Mouse (Mus musculus) limb, embryonic 13.5 days (tissue): ENCODE results near the gene Mlip. TPM values are rescaled to one million over a fixed set of nuclear protein-coding genes. Genes with fewer than 3 reads are reported as not detected.

ENCODE experiments used
- ATAC-seq: fragments of 200-750 bp; cut with Nextera tagmentation; 2 replicates; pipeline ENCODE4 v1.8.0; 2017; ENCODE audit warnings: low read depth, moderate number of reproducible peaks, moderate TSS enrichment; ENCODE audit not compliant: low FRiP score
- H3K27ac ChIP-seq: fragments of 300-500 bp; sonication (generic); 2 replicates; pipeline ENCODE4 v1.5.1; 2015; ENCODE audit warnings: inconsistent platforms, mild to moderate bottlenecking, moderate library complexity
- H3K27me3 ChIP-seq: fragments of 300-500 bp; sonication (generic); 2 replicates; pipeline ENCODE4 v1.6.1; 2015; ENCODE audit warnings: mild to moderate bottlenecking, inconsistent platforms
- H3K36me3 ChIP-seq: fragments of 300-500 bp; sonication (generic); 2 replicates; pipeline ENCODE4 v1.6.1; 2015; ENCODE audit warnings: inconsistent platforms, mild to moderate bottlenecking, moderate library complexity
- H3K4me1 ChIP-seq: fragments of 300-500 bp; sonication (generic); 2 replicates; pipeline ENCODE4 v1.6.1; 2015; ENCODE audit warnings: inconsistent platforms
- H3K4me2 ChIP-seq: fragments of 300-500 bp; sonication (generic); replicated peaks from 2 replicates; pipeline ENCODE4 v1.6.1; 2015; ENCODE audit warnings: inconsistent platforms, mild to moderate bottlenecking, moderate library complexity
- H3K4me3 ChIP-seq: fragments of 300-500 bp; sonication (generic); 2 replicates; pipeline ENCODE4 v1.5.1; 2015; ENCODE audit warnings: moderate library complexity, mild to moderate bottlenecking, inconsistent platforms
- H3K9ac ChIP-seq: fragments of 300-500 bp; sonication (generic); 2 replicates; pipeline ENCODE4 v1.6.1; 2015; ENCODE audit warnings: mild to moderate bottlenecking, inconsistent platforms
- H3K9me3 ChIP-seq: fragments of 300-500 bp; sonication (generic); 2 replicates; pipeline ENCODE4 v1.6.1; 2016; ENCODE audit warnings: inconsistent platforms
- WGBS: fragments of 180-500 bp; shearing (Covaris S2); methylation state at CpG from one replicate; pipeline ENCODE4 v1.1.7; 2015; 5-methylcytosine and 5-hydroxymethylcytosine counted together
- polyA plus RNA-seq: library from polyadenylated mRNA; unstranded; fragments of >200 nt; fragmentation: Nextera tagmentation; extraction: Ambion mirVana; gene quantifications from 2 replicates; pipeline ENCODE4 v1.2.1, GENCODE M21; 2015

Gene Mlip
- polyA plus RNA-seq, 1 experiment from 2014 or later: 0.88 TPM

- 87% methylated on average over 4 of the region's 4 CpGs for WGBS
Observed at GRCm38 (mm10) chr9:77272727-77273126, 80.0 kb downstream of the Mlip start.

DNA sequence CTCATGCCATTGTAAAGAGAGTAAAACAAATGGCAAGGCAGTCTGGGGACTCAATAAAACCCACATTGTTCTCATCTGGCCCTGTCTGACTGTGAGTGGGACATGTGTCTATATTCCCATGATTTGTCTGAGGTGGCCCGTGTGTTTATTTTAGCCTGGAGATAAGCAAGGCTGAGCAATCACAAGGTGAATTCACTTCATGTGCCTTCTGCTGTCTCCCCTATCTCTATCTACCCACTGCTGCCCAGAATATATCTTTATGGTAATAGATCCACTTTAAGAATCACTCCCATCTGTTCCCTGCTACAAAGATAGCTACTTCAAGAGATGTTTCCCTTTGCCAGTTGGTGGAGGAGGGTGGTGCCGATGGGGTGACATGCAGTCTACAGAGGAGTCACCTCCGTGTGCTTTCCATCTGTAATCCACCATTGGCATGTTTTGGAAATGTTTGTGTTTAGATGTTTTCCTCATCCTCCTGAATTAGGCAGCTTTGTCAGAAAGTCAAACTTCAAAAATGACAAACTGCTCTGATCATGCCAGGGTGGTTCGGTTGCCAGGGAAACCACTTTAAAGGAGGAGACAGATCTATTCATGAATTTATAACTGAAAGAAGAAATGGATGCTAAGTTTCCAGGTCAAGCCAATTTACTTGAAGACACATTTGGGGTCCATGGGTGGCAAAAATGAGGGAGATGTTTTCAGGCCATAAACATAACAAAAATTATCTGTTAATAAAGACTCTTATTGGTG is 87.3 kb downstream of the Mlip start:
- Histone ChIP-seq H3K27me3 (no peaks in the 10 kb centered on the region), H3K27ac (no peak overlapping the region), H3K4me2 (no peak overlapping the region), H3K9me3 (no peaks in the 10 kb centered on the region), H3K4me3 (no peak overlapping the region), H3K9ac (no peak overlapping the region), H3K36me3 (no peaks in the 10 kb centered on the region), H3K4me1 (no peaks in the 10 kb centered on the region)
- ATAC-seq: no peak
- 88% methylated on average over 4 of the region's 4 CpGs for WGBS

More at GRCm38 (mm10) chr9:77272727-77273126, 80.0 kb downstream of the Mlip start:
- Histone ChIP-seq H3K4me2 (no peak overlapping the region), H3K9me3 (no peaks in the 10 kb centered on the region), H3K4me3 (no peak overlapping the region), H3K36me3 (no peaks in the 10 kb centered on the region), H3K27me3 (no peaks in the 10 kb centered on the region), H3K27ac (no peak overlapping the region), H3K9ac (no peak overlapping the region), H3K4me1 (peaks cover 8% of the 10 kb centered on the region)
- ATAC-seq: no peak

- Histone ChIP-seq H3K36me3 (no peaks in the 10 kb centered on the region), H3K4me1 (no peaks in the 10 kb centered on the region), H3K27ac (no peak overlapping the region), H3K9ac (no peak overlapping the region), H3K9me3 (no peaks in the 10 kb centered on the region), H3K4me3 (no peak overlapping the region), H3K27me3 (no peaks in the 10 kb centered on the region), H3K4me2 (no peak overlapping the region)
- WGBS: 63% methylated on average over 4 of the region's 4 CpGs
- ATAC-seq: no peak
Observed at GRCm38 (mm10) chr9:77259052-77259451, 93.7 kb downstream of the Mlip start.

DNA sequence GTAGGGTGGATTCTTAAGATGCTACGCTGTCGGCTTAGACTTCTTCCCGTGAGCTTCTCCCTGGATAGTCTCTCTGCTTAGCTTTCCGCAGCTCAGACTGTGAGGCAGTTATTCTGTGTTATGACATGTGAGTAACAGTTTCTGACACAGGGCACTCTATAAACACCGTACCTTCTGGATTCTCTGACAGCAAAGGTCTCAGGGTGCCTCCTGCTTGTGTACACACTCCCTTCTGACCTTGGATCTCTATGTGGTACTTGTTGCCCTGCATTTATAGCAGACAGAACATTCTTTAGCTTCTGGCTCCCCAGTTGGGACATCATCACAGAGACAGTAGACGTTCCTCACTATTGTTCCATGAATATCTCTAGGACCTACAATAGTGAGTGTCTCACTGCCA is 94.5 kb downstream of the Mlip start:
- Histone ChIP-seq H3K36me3 (no peaks in the 10 kb centered on the region), H3K9me3 (no peaks in the 10 kb centered on the region), H3K27ac (no peak overlapping the region), H3K4me1 (no peaks in the 10 kb centered on the region), H3K27me3 (no peaks in the 10 kb centered on the region), H3K9ac (no peak overlapping the region), H3K4me2 (no peak overlapping the region), H3K4me3 (no peak overlapping the region)
- no peak for ATAC-seq
- WGBS: 83% methylated on average over 6 of the region's 6 CpGs

GRCm38 (mm10) chr9:77254514-77254913 is 98.3 kb downstream of the Mlip start:
- Histone ChIP-seq H3K4me3 (no peak overlapping the region), H3K36me3 (no peaks in the 10 kb centered on the region), H3K27me3 (no peaks in the 10 kb centered on the region), H3K9ac (no peak overlapping the region), H3K4me2 (no peak overlapping the region), H3K4me1 (no peaks in the 10 kb centered on the region), H3K9me3 (no peaks in the 10 kb centered on the region), H3K27ac (no peak overlapping the region)
- 83% methylated on average over 3 of the region's 3 CpGs for WGBS
- ATAC-seq: no peak

GRCm38 (mm10) chr9:77252761-77253160 is 100.0 kb downstream of the Mlip start:
- no peak for ATAC-seq
- no peaks in the 10 kb centered on the region for H3K36me3 ChIP-seq
- no peaks in the 10 kb centered on the region for H3K27me3 ChIP-seq
- no peak overlapping the region for H3K4me3 ChIP-seq
- WGBS: 90% methylated on average over 4 of the region's 4 CpGs
- no peak overlapping the region for H3K27ac ChIP-seq
- no peak overlapping the region for H3K4me2 ChIP-seq
- no peaks in the 10 kb centered on the region for H3K4me1 ChIP-seq
- 0 out of 2 replicates have a peak, but pooled peaks cover 2% of the 10 kb centered on the region for H3K9me3 ChIP-seq
- no peak overlapping the region for H3K9ac ChIP-seq

DNA sequence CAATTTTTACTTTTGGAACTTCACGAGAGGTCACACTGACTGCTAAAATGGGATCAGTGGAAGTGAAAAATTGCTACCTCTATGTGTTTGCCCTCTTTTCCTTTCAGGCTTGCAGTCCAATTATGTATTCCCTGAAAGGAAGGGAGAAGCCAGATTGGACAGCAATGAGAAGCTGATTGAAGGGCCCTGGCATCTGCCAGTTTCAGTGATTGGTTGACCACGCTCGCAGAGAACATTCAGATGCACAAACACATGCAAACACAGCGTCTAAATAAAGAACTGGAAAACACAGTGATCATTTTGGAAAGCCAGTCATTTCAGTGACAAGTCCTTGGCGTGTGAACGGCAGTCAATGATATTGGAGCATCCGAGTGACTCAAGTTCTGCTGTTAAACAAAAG is 100.6 kb downstream of the Mlip start:
- H3K4me3 ChIP-seq: no peak overlapping the region
- no peak overlapping the region for H3K4me2 ChIP-seq
- H3K27ac ChIP-seq: no peak overlapping the region
- 0 out of 2 replicates have a peak, but pooled peaks cover 2% of the 10 kb centered on the region for H3K9me3 ChIP-seq
- H3K36me3 ChIP-seq: no peaks in the 10 kb centered on the region
- no peaks in the 10 kb centered on the region for H3K27me3 ChIP-seq
- 85% methylated on average over 7 of the region's 7 CpGs for WGBS
- H3K4me1 ChIP-seq: no peaks in the 10 kb centered on the region
- H3K9ac ChIP-seq: no peak overlapping the region
- no peak for ATAC-seq

- no peak overlapping the region for H3K4me2 ChIP-seq
- H3K27me3 ChIP-seq: no peaks in the 10 kb centered on the region
- H3K27ac ChIP-seq: no peak overlapping the region
- 77% methylated on average over 18 of the region's 18 CpGs for WGBS
- H3K9ac ChIP-seq: no peak overlapping the region
- H3K4me1 ChIP-seq: no peaks in the 10 kb centered on the region
- H3K9me3 ChIP-seq: 0 out of 2 replicates have a peak, but pooled peaks cover 2% of the 10 kb centered on the region
- no peak overlapping the region for H3K4me3 ChIP-seq
- no peak for ATAC-seq
- H3K36me3 ChIP-seq: no peaks in the 10 kb centered on the region
Observed at GRCm38 (mm10) chr9:77251511-77252112, 101.2 kb downstream of the Mlip start.

DNA sequence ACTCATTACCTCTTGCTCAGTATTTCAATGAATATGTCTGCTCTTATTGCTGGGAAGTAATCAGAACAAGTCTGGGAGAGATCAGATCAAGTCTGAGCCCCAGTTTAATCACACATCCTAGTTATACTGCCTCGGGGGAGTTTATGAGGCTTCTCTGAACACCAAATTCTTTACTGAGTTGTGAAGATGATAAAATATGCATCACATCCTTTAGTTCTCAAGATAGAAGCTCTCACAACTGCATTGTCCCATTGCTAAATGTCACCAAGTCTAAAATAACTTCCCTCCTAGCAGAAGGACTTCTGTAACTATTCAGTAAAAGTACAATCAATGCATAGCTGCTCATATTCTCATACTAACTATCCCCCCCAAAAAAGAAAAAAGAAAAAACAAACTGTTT is 154.5 kb downstream of the Mlip start:
- ATAC-seq: no peak
- no peaks in the 10 kb centered on the region for H3K9me3 ChIP-seq
- 47% methylated on average over 1 of the region's 1 CpGs for WGBS
- no peaks in the 10 kb centered on the region for H3K27me3 ChIP-seq
- no peak overlapping the region for H3K4me2 ChIP-seq
- no peak overlapping the region for H3K4me3 ChIP-seq
- H3K36me3 ChIP-seq: no peaks in the 10 kb centered on the region
- H3K9ac ChIP-seq: no peak overlapping the region
- no peak overlapping the region for H3K27ac ChIP-seq
- no peaks in the 10 kb centered on the region for H3K4me1 ChIP-seq

DNA sequence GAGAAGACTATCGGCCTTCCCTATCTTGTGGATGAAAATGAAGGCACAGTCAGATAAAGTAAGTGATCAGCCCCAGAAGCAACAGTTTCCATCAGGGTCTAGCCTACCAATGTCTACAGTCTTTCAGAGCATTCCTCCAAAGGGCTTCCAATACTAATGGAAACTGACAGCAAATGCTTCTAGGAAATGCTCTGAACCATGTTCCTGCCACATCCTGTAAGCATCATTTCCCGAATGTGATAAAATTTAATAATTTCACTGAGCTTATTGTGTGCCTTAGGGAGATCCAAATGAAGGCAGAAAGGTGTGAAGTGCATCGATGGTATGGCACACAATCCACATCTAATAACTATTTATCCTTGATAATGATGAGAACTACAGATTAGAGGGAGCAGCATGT is 173.3 kb downstream of the Mlip start:
- Histone ChIP-seq H3K27me3 (no peaks in the 10 kb centered on the region), H3K4me3 (no peak overlapping the region), H3K9me3 (no peaks in the 10 kb centered on the region), H3K9ac (no peak overlapping the region), H3K4me1 (no peaks in the 10 kb centered on the region), H3K27ac (no peak overlapping the region), H3K4me2 (no peak overlapping the region), H3K36me3 (no peaks in the 10 kb centered on the region)
- no peak for ATAC-seq
- 81% methylated on average over 3 of the region's 3 CpGs for WGBS

DNA sequence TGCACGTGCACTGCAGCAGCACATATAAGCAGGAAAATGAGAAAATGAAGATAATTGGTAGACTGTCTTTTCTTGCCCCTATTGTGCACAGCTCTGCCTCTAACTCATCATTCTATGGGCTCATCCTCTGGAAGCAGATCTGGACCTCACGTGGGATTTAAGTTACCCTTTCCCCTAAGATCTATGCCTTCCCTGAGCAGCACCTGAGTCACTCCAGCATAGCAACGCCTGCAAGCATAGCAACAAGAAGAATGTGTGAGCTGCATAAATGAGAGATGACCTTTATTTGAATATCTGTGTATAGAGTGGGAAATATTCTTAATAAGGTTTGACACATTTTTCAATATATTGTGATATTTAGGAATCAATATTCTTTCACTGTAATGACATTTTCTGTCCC is 176.9 kb downstream of the Mlip start:
- H3K4me2 ChIP-seq: no peak overlapping the region
- no peak overlapping the region for H3K4me3 ChIP-seq
- H3K36me3 ChIP-seq: no peaks in the 10 kb centered on the region
- no peak overlapping the region for H3K27ac ChIP-seq
- H3K4me1 ChIP-seq: no peaks in the 10 kb centered on the region
- WGBS: 79% methylated on average over 3 of the region's 3 CpGs
- no peaks in the 10 kb centered on the region for H3K9me3 ChIP-seq
- ATAC-seq: no peak
- no peak overlapping the region for H3K9ac ChIP-seq
- H3K27me3 ChIP-seq: no peaks in the 10 kb centered on the region

- Histone ChIP-seq H3K36me3 (no peaks in the 10 kb centered on the region), H3K9me3 (no peaks in the 10 kb centered on the region), H3K27ac (no peak overlapping the region), H3K4me1 (no peaks in the 10 kb centered on the region), H3K9ac (no peak overlapping the region), H3K27me3 (no peaks in the 10 kb centered on the region), H3K4me2 (no peak overlapping the region), H3K4me3 (no peak overlapping the region)
- no peak for ATAC-seq
- 80% methylated on average over 5 of the region's 5 CpGs for WGBS
Observed at GRCm38 (mm10) chr9:77172044-77172443, 180.7 kb downstream of the Mlip start.

DNA sequence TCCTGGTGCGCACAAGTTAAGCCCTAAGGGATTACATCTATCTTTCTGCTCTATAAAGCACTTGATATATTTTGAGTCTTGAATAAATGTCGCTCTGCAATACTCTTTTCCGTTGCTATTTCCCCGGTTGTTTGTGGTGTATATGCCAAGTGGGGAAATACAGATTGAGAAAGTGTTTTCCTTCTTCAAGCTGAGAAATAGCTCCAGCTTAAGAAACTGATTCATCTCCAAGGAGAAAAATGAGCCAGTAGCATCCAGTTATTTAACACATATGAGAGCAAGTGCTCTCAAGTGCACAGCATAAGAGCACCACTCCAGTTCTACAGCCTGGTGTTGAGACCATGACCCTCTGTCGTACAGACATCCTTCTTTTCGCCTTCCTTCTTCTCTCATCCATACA is 186.9 kb downstream of the Mlip start:
- Histone ChIP-seq H3K9me3 (no peaks in the 10 kb centered on the region), H3K36me3 (no peaks in the 10 kb centered on the region), H3K4me3 (no peak overlapping the region), H3K27me3 (no peaks in the 10 kb centered on the region), H3K9ac (no peak overlapping the region), H3K4me1 (peaks cover 7% of the 10 kb centered on the region; the same call in 1 of the 2 replicates), H3K27ac (no peak overlapping the region), H3K4me2 (no peak overlapping the region)
- 76% methylated on average over 6 of the region's 6 CpGs for WGBS
- ATAC-seq: no peak
